Mouse (Mus musculus) hindbrain, embryonic 10.5 days (tissue): ENCODE data around the gene Tsc22d2. TPM values are rescaled to one million over a fixed set of nuclear protein-coding genes. Genes with fewer than 3 reads are reported as not detected.
A peak's percentile ranks its signal among the peaks of the same experiment; 100 is the strongest.

Source experiments
- DNase-seq: peaks from one replicate; pipeline ENCODE4 v3.0.0-alpha.2; 2017; ENCODE audit warnings: low spot score
- H3K27ac ChIP-seq: fragments of 300-500 bp; sonication (generic); 2 replicates; pipeline ENCODE4 v1.5.1; 2016; ENCODE audit warnings: mild to moderate bottlenecking, moderate library complexity
- H3K27me3 ChIP-seq: fragments of 300-500 bp; sonication (generic); 2 replicates; pipeline ENCODE4 v1.6.1; 2016; ENCODE audit warnings: mild to moderate bottlenecking; ENCODE audit not compliant: poor library complexity, insufficient read depth, severe bottlenecking
- H3K36me3 ChIP-seq: fragments of 300-500 bp; sonication (generic); 2 replicates; pipeline ENCODE4 v1.6.1; 2016; ENCODE audit warnings: mild to moderate bottlenecking, moderate library complexity
- H3K4me1 ChIP-seq: fragments of 300-500 bp; sonication (generic); replicated peaks from 2 replicates; pipeline ENCODE4 v1.6.1; 2016; ENCODE audit warnings: mild to moderate bottlenecking
- H3K4me3 ChIP-seq: fragments of 300-500 bp; sonication (generic); 2 replicates; pipeline ENCODE4 v1.5.1; 2016; ENCODE audit warnings: mild to moderate bottlenecking, moderate library complexity
- H3K9me3 ChIP-seq: fragments of 300-500 bp; sonication (generic); 2 replicates; pipeline ENCODE4 v1.6.1; 2016; ENCODE audit warnings: mild to moderate bottlenecking, moderate library complexity
- WGBS: fragments of 180-500 bp; shearing (Covaris S2); methylation state at CpG from one replicate; pipeline ENCODE4 v1.1.7; 2016; 5-methylcytosine and 5-hydroxymethylcytosine counted together
- polyA plus RNA-seq: library from polyadenylated mRNA; unstranded; fragments of >200 nt; fragmentation: Nextera tagmentation; extraction: Ambion mirVana; gene quantifications from 2 replicates; pipeline ENCODE4 v1.2.1, GENCODE M21; 2016

Gene Tsc22d2
- polyA plus RNA-seq, 1 experiment from 2014 or later: 8.4 TPM

GRCm38 (mm10) chr3:58399931-58400330, 14.6 kb upstream of the Tsc22d2 start:
- WGBS: 75% methylated on average over 3 of the region's 3 CpGs
- H3K27me3 ChIP-seq: no peaks in the 10 kb centered on the region

GRCm38 (mm10) chr3:58411669-58412068, 2.8 kb upstream of the Tsc22d2 start:
- Histone ChIP-seq H3K9me3 (no peaks in the 10 kb centered on the region), H3K4me3 (no peak overlapping the region), H3K4me1 (0 out of 2 replicates have a peak, but pooled peaks cover 3% of the 10 kb centered on the region), H3K27me3 (no peaks in the 10 kb centered on the region), H3K27ac (no peak overlapping the region), H3K36me3 (peaks cover 2% of the 10 kb centered on the region; the same call in 1 of the 2 replicates)
- DNase-seq: no peak

More at GRCm38 (mm10) chr3:58399931-58400330, 14.6 kb upstream of the Tsc22d2 start:
- no peaks in the 10 kb centered on the region for H3K4me1 ChIP-seq
- H3K4me3 ChIP-seq: no peak overlapping the region
- H3K36me3 ChIP-seq: no peaks in the 10 kb centered on the region
- DNase-seq: no peak
- H3K27ac ChIP-seq: no peak overlapping the region
- H3K9me3 ChIP-seq: 0 out of 2 replicates have a peak, but pooled peaks cover 2% of the 10 kb centered on the region

DNA sequence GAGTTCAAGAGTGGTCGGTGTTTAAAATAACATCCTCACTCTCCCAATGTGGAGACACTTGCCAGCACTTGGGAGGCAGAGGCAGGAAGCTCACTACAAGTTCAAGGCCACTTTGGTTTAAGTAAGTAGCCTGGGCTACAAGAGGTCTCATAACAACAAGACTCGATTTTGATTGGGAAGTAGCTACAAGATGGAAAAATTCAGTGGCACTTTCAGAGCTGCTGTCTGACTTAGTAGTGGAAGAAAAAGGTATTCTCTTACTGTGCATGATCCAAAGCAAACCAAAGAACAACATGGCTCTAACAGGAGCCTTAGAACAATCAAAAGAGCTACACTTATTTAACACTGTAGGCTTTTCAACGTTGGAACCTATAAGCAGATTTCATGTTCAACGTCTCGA, 844 bp upstream of the Tsc22d2 start:
- peaks cover 7% of the 10 kb centered on the region; the same call in 1 of the 2 replicates for H3K36me3 ChIP-seq
- 55% methylated on average over 5 of the region's 5 CpGs for WGBS
- peak overlapping the region; percentile 99 for H3K4me3 ChIP-seq
- H3K27me3 ChIP-seq: no peaks in the 10 kb centered on the region
- H3K27ac ChIP-seq: peak overlapping the region; percentile 99
- DNase-seq: no peak
- H3K9me3 ChIP-seq: no peaks in the 10 kb centered on the region
- H3K4me1 ChIP-seq: peaks cover 20% of the 10 kb centered on the region

GRCm38 (mm10) chr3:58414986-58415883, 720 bp downstream of the Tsc22d2 start:
- H3K4me3 ChIP-seq: peak overlapping the region; percentile 99
- peaks cover 7% of the 10 kb centered on the region; the same call in 1 of the 2 replicates for H3K36me3 ChIP-seq
- peak overlapping the region; percentile 99 for H3K27ac ChIP-seq
- H3K27me3 ChIP-seq: no peaks in the 10 kb centered on the region
- DNase-seq: peak; percentile 65
- H3K4me1 ChIP-seq: peaks cover 36% of the 10 kb centered on the region
- under 1% methylated on average over 108 of the region's 113 CpGs for WGBS
- no peaks in the 10 kb centered on the region for H3K9me3 ChIP-seq

GRCm38 (mm10) chr3:58415884-58416725, 1.6 kb downstream of the Tsc22d2 start:
- Histone ChIP-seq H3K36me3 (peaks cover 7% of the 10 kb centered on the region; the same call in 1 of the 2 replicates), H3K27me3 (no peaks in the 10 kb centered on the region), H3K9me3 (no peaks in the 10 kb centered on the region), H3K4me3 (peak overlapping the region; percentile 99), H3K27ac (peak overlapping the region; percentile 99), H3K4me1 (peaks cover 44% of the 10 kb centered on the region)
- DNase-seq: peak; percentile 87
- under 1% methylated on average over 85 of the region's 85 CpGs for WGBS

- no peaks in the 10 kb centered on the region for H3K9me3 ChIP-seq
- WGBS: under 1% methylated on average over 39 of the region's 39 CpGs
- peaks cover 7% of the 10 kb centered on the region; the same call in 1 of the 2 replicates for H3K36me3 ChIP-seq
- peak overlapping the region; percentile 99 for H3K4me3 ChIP-seq
- DNase-seq: peak; percentile 41
- H3K4me1 ChIP-seq: peaks cover 51% of the 10 kb centered on the region
- H3K27me3 ChIP-seq: no peaks in the 10 kb centered on the region
- H3K27ac ChIP-seq: peak overlapping the region; percentile 99
These were observed 2.4 kb downstream of the Tsc22d2 start for GRCm38 (mm10) chr3:58416726-58417437.

DNA sequence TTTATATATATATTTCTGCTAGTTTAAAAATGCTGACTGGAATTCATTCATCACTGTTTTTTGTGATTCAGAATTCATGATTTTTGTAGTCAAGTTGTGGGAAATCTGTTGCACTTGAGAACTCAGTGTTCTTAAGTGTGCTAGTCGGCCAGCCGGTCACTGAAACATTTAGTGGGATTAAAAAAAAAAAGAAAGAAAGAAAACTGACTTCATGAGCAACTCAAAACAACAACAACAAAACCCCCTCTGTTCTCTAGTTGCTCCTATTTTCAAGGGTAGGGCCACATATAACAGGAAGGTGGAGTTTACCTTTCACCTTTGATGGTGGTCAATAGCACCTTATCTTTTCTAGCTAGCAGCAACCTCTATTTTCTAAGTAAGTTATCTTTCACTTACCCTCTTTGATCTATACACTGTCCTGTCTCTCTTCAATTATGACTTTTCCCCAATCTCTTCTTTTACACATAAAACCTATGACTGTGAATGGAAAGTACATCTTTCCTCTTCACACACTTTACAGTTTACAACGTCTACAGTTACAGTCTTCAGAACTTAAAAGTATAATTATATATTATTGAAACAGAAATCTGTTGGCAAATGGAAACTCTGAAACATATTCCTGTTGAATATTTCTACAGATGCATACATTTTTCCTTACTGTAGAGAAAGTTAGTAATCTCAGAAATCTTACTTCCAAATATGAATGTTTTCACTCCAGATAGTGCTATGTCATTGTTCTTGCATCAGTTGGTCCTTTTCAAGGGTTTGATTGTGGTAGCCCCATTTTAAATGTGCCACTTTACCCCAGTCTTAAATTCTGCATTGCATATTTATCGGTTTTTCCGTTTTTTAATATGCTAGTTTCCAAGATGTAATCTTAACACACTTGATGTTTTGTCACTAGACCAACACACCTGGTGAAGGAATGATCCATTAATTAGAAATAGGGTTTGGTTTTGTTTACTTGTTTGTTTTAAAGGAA, 4.5 kb downstream of the Tsc22d2 start:
- 47% methylated on average over 5 of the region's 5 CpGs for WGBS
- Histone ChIP-seq H3K27me3 (no peaks in the 10 kb centered on the region), H3K4me1 (peaks cover 59% of the 10 kb centered on the region), H3K27ac (no peak overlapping the region), H3K36me3 (peaks cover 7% of the 10 kb centered on the region; the same call in 1 of the 2 replicates), H3K9me3 (no peaks in the 10 kb centered on the region), H3K4me3 (peak overlapping the region; percentile 99)
- DNase-seq: no peak

GRCm38 (mm10) chr3:58428861-58429260, 14.3 kb downstream of the Tsc22d2 start:
- WGBS: 92% methylated on average over 1 of the region's 1 CpGs
- DNase-seq: no peak

GRCm38 (mm10) chr3:58434414-58434813, 19.9 kb downstream of the Tsc22d2 start:
- WGBS: 88% methylated on average over 2 of the region's 2 CpGs
- H3K36me3 ChIP-seq: peaks cover 6% of the 10 kb centered on the region
- no peak overlapping the region for H3K4me3 ChIP-seq
- H3K27me3 ChIP-seq: no peaks in the 10 kb centered on the region
- H3K4me1 ChIP-seq: no peaks in the 10 kb centered on the region
- DNase-seq: no peak
- no peaks in the 10 kb centered on the region for H3K9me3 ChIP-seq
- H3K27ac ChIP-seq: no peak overlapping the region

More at GRCm38 (mm10) chr3:58428861-58429260, 14.3 kb downstream of the Tsc22d2 start:
- H3K4me1 ChIP-seq: no peaks in the 10 kb centered on the region
- no peak overlapping the region for H3K27ac ChIP-seq
- H3K36me3 ChIP-seq: no peaks in the 10 kb centered on the region
- H3K4me3 ChIP-seq: no peak overlapping the region
- H3K9me3 ChIP-seq: no peaks in the 10 kb centered on the region
- H3K27me3 ChIP-seq: no peaks in the 10 kb centered on the region

- 98% methylated on average over 2 of the region's 2 CpGs for whole genome bisulfite sequencing
- H3K4me1 ChIP-seq: no peaks in the 10 kb centered on the region
- H3K4me3 ChIP-seq: no peak overlapping the region
- no peak for DNase-seq
- no peaks in the 10 kb centered on the region for H3K27me3 ChIP-seq
- peaks cover 5% of the 10 kb centered on the region; the same call in 1 of the 2 replicates for H3K36me3 ChIP-seq
- H3K27ac ChIP-seq: no peak overlapping the region
- no peaks in the 10 kb centered on the region for H3K9me3 ChIP-seq
These were observed 33.7 kb downstream of the Tsc22d2 start for GRCm38 (mm10) chr3:58448230-58448629.

- no peaks in the 10 kb centered on the region for H3K9me3 ChIP-seq
- H3K4me3 ChIP-seq: no peak overlapping the region
- H3K27ac ChIP-seq: no peak overlapping the region
- peaks cover 5% of the 10 kb centered on the region; the same call in 1 of the 2 replicates for H3K36me3 ChIP-seq
- DNase-seq: no peak
- WGBS: 93% methylated on average over 3 of the region's 3 CpGs
- no peaks in the 10 kb centered on the region for H3K4me1 ChIP-seq
- no peaks in the 10 kb centered on the region for H3K27me3 ChIP-seq
These were observed 35.0 kb downstream of the Tsc22d2 start for GRCm38 (mm10) chr3:58449487-58449886.
